Mouse (Mus musculus) monocyte, adult 5-6 weeks (primary cell): Measurements from ENCODE around the gene Ahnak. TPM values are rescaled to one million over a fixed set of nuclear protein-coding genes. Genes with fewer than 3 reads are reported as not detected.
A peak's percentile ranks its signal among the peaks of the same experiment; 100 is the strongest.
"Not testable (repeated sequence)": the region's sequence is repeated elsewhere in the genome, so short reads cannot be mapped to it uniquely, and the experiment has no call there.

Source experiments
- ATAC-seq: fragments of 153-309, 156-312 bp; replicated peaks from 2 replicates; pipeline ENCODE4 v1.8.0; 2017; ENCODE audit warnings: mild to moderate bottlenecking; ENCODE audit not compliant: low TSS enrichment, insufficient number of reproducible peaks, severe bottlenecking, poor library complexity, low FRiP score
- total RNA-seq: library from RNA; stranded (forward); fragments of 200-1000, 200-491, 200-594 nt; gene quantifications from 3 replicates; pipeline ENCODE4 v1.2.3, GENCODE M21; 2017

The Ahnak gene
- total RNA-seq, 1 experiment from 2014 or later, result 414 TPM

- ATAC-seq, result peak; percentile 90
These were observed 22.3 kb upstream of the Ahnak start, which contains the start of gene Eef1g for GRCm38 (mm10) chr19:8966590-8967372. Gene Eef1g (plus strand): TSS chr19:8967041.

GRCm38 (mm10) chr19:8967373-8967743, 21.7 kb upstream of the Ahnak start:
- no peak for ATAC-seq

GRCm38 (mm10) chr19:8967893-8968292, 21.2 kb upstream of the Ahnak start:
- ATAC-seq, result no peak

GRCm38 (mm10) chr19:8972491-8972890, 16.6 kb upstream of the Ahnak start:
- not testable (repeated sequence) for ATAC-seq

- ATAC-seq, result no peak
These were observed 14.4 kb upstream of the Ahnak start for GRCm38 (mm10) chr19:8974638-8975037.

GRCm38 (mm10) chr19:8975491-8975890, 13.6 kb upstream of the Ahnak start:
- no peak for ATAC-seq

GRCm38 (mm10) chr19:8976535-8976934, 12.5 kb upstream of the Ahnak start:
- ATAC-seq, result peak; percentile 61

- peak; percentile 62 for ATAC-seq
These were observed 8.3 kb upstream of the Ahnak start for GRCm38 (mm10) chr19:8980771-8981170.

- ATAC-seq, result 0 out of 2 replicates have a peak, but pooled peaks have one; percentile 4
These were observed 7.5 kb upstream of the Ahnak start for GRCm38 (mm10) chr19:8981450-8982168.

GRCm38 (mm10) chr19:8982303-8983149, 6.6 kb upstream of the Ahnak start:
- peak; percentile 40 for ATAC-seq

GRCm38 (mm10) chr19:8983150-8983650, 5.9 kb upstream of the Ahnak start:
- ATAC-seq, result peak; percentile 61

- ATAC-seq, result peak; percentile 57
These were observed 4.7 kb upstream of the Ahnak start for GRCm38 (mm10) chr19:8984255-8984868.

GRCm38 (mm10) chr19:8985891-8986290, 3.2 kb upstream of the Ahnak start:
- ATAC-seq, result no peak

GRCm38 (mm10) chr19:8987816-8988215, 1.3 kb upstream of the Ahnak start:
- ATAC-seq, result no peak

GRCm38 (mm10) chr19:8988346-8989065, 578 bp upstream of the Ahnak start:
- ATAC-seq, result no peak

GRCm38 (mm10) chr19:8989567-8990431, 715 bp downstream of the Ahnak start:
- ATAC-seq, result no peak; the same call in 1 of the 2 replicates
